Mouse (Mus musculus) brain, embryonic 14.5 days (tissue): ENCODE results near the gene Cab39.

ENCODE experiments used
- CTCF ChIP-seq: fragments of 200-500 bp; IDR thresholded peaks from 2 replicates; pipeline ENCODE4 v1.5.1; 2012; ENCODE audit warnings: inconsistent platforms, mild to moderate bottlenecking, moderate library complexity, borderline replicate concordance; ENCODE audit not compliant: insufficient read depth, insufficient read length; ENCODE audit errors: extremely low read depth
- POLR2A ChIP-seq: fragments of 200-500 bp; IDR thresholded peaks from 2 replicates; pipeline ENCODE4 v1.6.1; 2012; ENCODE audit warnings: mild to moderate bottlenecking, inconsistent platforms, borderline replicate concordance; ENCODE audit not compliant: poor library complexity, insufficient read depth, insufficient read length, severe bottlenecking; ENCODE audit errors: extremely low read depth

- no peak for TF ChIP-seq CTCF
- TF ChIP-seq POLR2A = no peak
These were observed 101.6 kb downstream of the Cab39 start for GRCm38 (mm10) chr1:85894748-85895360.
